Mouse (Mus musculus) myocyte (in vitro differentiated cells): ENCODE measurements around the gene Pak4.

Experiments
- E2F4 ChIP-seq: IDR thresholded peaks from one replicate; pipeline ENCODE4 v1.6.1; 2011; ENCODE audit warnings: mild to moderate bottlenecking, control low read depth, moderate library complexity; ENCODE audit not compliant: insufficient read depth
- POLR2A ChIP-seq: IDR thresholded peaks from one replicate; pipeline ENCODE4 v1.6.1; 2011; ENCODE audit warnings: low read depth, mild to moderate bottlenecking, control low read depth, moderate library complexity; ENCODE audit not compliant: insufficient read length
- REST ChIP-seq: IDR thresholded peaks from one replicate; pipeline ENCODE4 v1.6.1; 2011; ENCODE audit warnings: mild to moderate bottlenecking, control low read depth, moderate library complexity; ENCODE audit not compliant: insufficient read depth, insufficient read length
- SRF ChIP-seq: IDR thresholded peaks from one replicate; pipeline ENCODE4 v1.6.1; 2011; ENCODE audit warnings: low read depth; ENCODE audit not compliant: control insufficient read depth, insufficient read length
- TCF12 ChIP-seq: IDR thresholded peaks from one replicate; pipeline ENCODE4 v1.6.1; 2011; ENCODE audit warnings: mild to moderate bottlenecking, control low read depth; ENCODE audit not compliant: poor library complexity, insufficient read depth, severe bottlenecking

DNA sequence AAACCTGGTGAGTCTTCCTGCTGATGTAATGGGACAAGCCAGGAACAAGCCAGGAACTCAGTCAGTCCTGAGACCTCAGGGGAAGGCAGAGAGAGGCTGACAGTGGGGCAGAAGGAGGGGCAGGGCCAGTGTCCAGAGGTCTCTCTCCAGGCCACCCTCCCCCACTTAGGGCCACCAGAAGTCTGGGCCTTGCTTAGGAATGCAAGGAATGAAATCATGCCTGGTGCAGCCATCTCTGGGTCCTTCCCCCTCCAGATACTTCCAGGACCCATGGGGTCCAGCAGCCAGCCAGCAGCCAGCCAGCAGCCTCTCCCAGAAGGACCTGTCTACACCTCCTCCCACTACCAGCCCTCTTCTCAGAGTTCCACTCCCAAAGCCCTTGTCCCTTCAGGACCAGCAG lies 10.3 kb downstream of the Pak4 start:
- no peak for TF ChIP-seq TCF12
- no peak for TF ChIP-seq E2F4
- TF ChIP-seq SRF: no peak
- no peak for TF ChIP-seq POLR2A
- no peak for TF ChIP-seq REST
